Mouse (Mus musculus) mouse embryonic stem cell (cell line): ENCODE measurements around the gene Ssbp4.
"Not testable (repeated sequence)": the region's sequence is repeated elsewhere in the genome, so short reads cannot be mapped to it uniquely, and the experiment has no call there.

Experiments used
- in situ Hi-C, 2 experiments: fragments of 300-500 bp; cut with MboI; formaldehyde crosslinking; loops; 1 replicate in 1 of 2; 3 replicates in 1 of 2; pipeline ENCODE4 v1.14.3; 2019 to 2020; ENCODE audit warnings: low sequenced_read_pairs in 2 of 2, low pct_unique_long_range_greater_than_20kb in 1 of 2, mixed read lengths in 1 of 2; ENCODE audit not compliant: unreplicated experiment in 1 of 2

The Ssbp4 gene

DNA sequence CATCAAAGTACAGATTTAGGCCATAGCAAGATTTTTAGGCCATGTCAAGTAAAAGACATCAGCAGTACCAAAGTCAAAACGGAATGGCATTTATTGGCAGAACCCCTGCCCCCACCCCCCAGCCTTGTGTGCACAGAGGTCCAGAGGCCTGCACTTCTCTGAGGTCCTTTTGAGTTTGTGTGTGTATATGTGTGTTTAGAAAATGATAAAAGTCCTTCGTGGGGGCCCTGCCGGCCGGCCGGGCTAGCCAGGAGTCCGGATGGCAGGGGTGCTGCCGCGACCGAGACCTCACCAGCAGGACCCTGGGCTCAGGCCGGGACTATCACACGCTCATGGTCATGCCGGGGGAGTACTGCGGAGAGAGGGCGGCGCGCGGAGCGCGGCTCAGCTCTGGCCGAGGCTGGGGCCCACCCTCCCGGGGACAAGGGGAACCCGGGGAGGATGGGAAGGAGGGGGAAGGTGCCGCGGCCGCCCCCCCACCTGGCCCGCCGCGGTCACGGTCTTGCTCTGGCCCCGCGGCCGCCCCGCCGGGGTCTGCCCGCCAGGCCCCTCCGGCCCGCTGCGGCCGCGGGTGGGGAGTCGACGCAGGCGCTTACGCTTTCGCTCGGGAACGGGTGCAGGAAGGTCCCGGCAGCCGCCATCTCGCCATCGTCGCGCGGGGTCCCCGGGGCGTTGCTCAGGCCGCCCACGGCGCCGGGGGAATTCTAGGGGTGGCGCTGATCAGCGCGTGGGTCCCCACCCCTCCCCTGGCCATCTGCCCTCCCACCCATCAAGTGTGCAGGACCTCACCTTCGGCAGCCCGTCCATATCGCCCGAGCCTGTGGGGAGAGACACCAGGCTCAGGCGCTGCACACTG is 11.0 kb downstream of the Ssbp4 start:
- in situ Hi-C loops, result loop anchor here in 1 of 2 experiments (5.0 kb wide), 1 partner anchor 35 kb away; no protein-coding TSS in a partner anchor

DNA sequence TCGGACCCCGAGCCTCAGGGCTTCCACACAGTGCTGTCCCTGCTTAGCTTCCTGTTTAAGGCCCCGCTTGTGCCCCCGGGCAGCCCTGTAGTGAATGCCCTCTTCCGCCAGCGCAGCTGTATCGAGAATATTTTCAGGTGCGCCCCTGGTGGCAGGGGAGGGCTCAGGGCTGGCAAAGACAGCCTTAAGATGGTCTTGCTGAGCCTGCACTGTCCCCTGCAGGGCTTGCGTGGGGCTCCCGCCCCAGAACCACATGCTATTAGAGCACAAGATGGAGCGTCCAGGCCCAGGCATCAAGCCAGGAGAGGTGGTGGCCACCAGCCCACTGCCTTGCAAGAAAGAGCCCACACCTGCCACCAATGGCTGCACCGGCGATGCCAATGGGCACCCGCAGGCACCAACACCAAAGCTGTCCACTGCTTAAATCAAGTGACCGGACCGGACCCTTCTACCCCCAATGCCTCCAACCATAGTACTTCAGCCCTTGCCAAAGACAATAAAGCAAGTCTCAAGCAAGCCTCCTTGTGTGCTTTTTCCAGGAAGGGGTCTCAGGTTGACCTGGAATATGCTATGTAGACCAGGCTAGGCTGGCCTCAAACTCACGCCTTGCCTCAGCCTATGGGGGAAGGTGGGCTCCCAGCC is 11.8 kb downstream of the Ssbp4 start:
- in situ Hi-C loops, result loop anchor here in 1 of 2 experiments (5.0 kb wide), 1 partner anchor 35 kb away; no protein-coding TSS in a partner anchor

GRCm38 (mm10) chr8:70596216-70596615 is 12.5 kb downstream of the Ssbp4 start:
- in situ Hi-C loops, result loop anchor here in 1 of 2 experiments (5.0 kb wide), 1 partner anchor 34 kb away; no protein-coding TSS in a partner anchor

DNA sequence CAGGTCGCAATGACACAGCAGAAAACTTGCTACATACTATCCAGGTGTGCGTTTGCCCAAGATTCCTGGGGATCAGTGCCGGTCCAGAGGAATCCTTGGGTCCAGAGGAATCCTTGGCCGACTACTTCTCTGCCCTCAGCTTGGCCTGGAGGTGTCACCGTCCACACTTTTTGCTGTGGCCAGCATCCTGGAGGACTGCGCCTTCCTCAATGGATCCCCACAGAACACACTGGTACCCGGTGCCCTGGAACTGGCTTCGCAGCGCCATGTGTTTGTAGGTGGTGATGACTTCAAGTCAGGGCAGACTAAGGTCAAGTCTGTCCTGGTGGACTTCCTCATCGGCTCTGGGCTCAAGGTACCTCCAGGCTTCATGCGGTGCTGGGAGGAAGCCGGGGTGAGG is 12.9 kb downstream of the Ssbp4 start:
- in situ Hi-C loops, result loop anchor here in 1 of 2 experiments (5.0 kb wide), 1 partner anchor 34 kb away; no protein-coding TSS in a partner anchor

- in situ Hi-C loops, result loop anchor here in 1 of 2 experiments (5.0 kb wide), 1 partner anchor 33 kb away; no protein-coding TSS in a partner anchor
These were observed 13.8 kb downstream of the Ssbp4 start for GRCm38 (mm10) chr8:70594621-70595564.

- in situ Hi-C loops, result no loop called here
These were observed 14.6 kb downstream of the Ssbp4 start, which contains the start of gene Isyna1 for GRCm38 (mm10) chr8:70593961-70594609. Gene Isyna1 (plus strand): TSS chr8:70594373.

GRCm38 (mm10) chr8:70593173-70593572 is 15.5 kb downstream of the Ssbp4 start:
- in situ Hi-C loops, result no loop called here

DNA sequence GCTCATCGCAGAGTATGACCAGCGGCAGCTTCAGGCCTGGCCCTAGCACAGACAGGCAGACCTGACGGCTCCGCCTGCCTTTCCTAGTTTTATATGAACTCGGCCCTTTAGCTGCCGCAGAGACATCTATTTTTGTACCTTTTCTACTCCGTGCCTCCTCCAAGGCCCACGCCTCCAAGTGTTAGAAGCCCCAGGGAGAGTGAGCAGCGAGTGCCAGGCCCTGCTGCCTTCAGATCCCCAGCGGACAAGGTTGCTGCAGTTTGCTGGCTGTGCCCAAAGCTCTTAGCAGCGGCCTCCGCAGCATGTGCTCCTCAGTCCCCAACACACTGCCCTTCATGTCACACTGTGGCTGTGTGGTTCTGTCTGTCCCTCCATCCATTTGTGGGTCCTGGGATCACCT is 17.1 kb downstream of the Ssbp4 start:
- in situ Hi-C loops, result no loop called here

DNA sequence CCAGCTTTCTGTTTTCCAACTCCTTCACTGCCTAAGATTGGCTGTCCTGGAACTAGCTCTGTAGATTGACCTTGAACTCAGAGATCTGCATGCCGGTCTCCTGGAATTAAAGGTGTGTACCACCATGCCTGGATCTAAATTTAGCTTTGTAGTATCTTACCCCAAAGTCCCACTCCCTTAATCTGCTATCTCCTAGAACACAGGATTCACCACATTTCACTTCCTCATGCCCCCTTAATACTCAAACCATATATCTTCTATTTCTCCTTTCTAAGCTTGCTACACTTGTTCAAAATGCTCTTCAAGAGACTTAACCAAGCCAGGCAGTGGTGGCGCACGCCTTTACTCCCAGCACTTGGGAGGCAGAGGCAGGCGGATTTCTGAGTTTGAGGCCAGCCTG is 20.7 kb downstream of the Ssbp4 start:
- in situ Hi-C loops, result not testable (repeated sequence)

DNA sequence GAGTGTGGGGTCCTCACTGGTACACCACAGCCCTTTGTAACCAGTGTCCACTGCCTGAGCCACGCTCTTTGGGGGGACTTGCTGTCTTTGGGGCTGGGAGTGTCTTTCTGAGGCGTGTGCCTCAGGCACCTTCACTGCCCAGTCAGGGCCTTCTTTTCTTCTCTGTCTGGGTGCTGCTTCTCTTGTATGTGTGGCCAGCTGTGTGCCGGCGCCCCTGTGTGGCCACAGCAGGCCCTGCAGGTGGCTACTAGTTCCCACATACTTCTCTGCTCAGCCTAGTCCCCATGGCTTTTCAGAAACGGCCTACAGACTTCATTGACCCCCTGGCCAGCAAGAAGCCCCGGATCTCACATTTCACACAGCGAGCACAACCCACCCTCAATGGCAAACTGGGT is 23.4 kb downstream of the Ssbp4 start:
- in situ Hi-C loops, result no loop called here

GRCm38 (mm10) chr8:70584606-70585257 is 23.9 kb downstream of the Ssbp4 start:
- in situ Hi-C loops, result no loop called here

- in situ Hi-C loops, result no loop called here
These were observed 24.9 kb downstream of the Ssbp4 start for GRCm38 (mm10) chr8:70583476-70584387.

DNA sequence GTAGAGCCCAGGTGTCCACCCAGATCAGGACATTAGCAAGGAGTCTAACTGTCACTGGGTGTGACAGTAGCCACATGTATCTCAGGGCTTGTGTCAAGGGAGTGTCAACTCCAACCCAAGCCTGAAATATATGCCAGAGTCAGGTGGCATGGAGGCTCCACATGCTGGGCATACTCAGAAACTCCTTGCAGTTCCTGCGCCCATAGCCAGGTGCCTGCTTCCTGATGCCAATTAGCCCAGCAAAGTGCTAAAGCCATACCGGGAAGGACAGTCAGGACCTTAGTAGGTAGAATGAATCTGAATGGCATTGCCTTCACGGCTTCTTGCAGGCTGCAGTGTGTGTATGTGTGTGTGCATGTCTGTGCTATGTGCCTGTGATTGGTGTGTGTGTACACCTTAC is 31.5 kb downstream of the Ssbp4 start:
- in situ Hi-C loops, result no loop called here

- in situ Hi-C loops, result no loop called here
These were observed 33.8 kb downstream of the Ssbp4 start for GRCm38 (mm10) chr8:70574915-70575314.

- in situ Hi-C loops, result no loop called here
These were observed 34.4 kb downstream of the Ssbp4 start for GRCm38 (mm10) chr8:70574302-70574701.

DNA sequence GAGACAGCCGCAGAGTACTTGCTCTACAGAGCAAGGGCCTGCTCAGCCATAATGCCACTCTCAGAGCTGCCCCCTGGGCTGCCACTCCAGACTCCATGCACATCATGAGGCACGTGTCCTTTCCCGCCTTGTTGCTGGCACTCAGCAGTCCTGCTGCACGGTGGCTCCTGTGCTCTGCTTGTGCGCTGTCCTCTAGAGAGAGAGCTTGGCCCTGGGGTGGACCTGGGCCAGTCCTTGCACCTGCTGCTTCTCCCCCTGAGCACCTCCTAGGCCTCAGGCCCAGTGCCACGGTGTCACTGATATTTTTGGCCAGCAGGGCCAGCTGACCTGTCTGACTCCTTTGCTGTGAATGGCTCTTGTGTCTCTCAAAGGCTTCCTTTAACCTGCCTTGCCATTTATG is 37.7 kb downstream of the Ssbp4 start:
- in situ Hi-C loops, result no loop called here

DNA sequence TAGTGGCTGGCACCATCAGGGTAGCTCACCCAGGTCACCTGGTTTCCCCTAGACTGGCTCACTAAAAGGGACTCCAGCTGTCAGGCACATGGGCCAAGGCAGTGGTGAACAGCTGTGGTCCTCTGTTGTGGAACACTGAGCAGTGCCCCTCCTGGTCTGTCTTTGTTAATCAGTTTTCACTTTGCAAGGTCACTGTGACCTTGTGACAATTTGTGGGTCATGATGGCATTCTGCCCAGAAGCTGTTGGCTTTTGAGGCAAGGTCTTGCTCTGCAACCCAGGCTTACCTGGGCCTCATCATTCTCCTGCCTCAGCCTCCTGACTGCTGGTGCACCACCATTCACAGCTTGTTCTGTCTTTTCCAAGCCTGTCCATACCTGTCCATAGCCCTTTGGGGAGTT is 38.3 kb downstream of the Ssbp4 start:
- in situ Hi-C loops, result no loop called here
